Mouse (Mus musculus): ENCODE measurements at regions not wholly inside any gene's neighbourhood (a gene's known extent, or its start where the extent isn't known, plus 50 kb on each side); places are given as distances from the start of the nearest gene placed in this dataset.
"Not testable (repeated sequence)": the region's sequence is repeated elsewhere in the genome, so short reads cannot be mapped to it uniquely, and the experiment has no call there.

DNA sequence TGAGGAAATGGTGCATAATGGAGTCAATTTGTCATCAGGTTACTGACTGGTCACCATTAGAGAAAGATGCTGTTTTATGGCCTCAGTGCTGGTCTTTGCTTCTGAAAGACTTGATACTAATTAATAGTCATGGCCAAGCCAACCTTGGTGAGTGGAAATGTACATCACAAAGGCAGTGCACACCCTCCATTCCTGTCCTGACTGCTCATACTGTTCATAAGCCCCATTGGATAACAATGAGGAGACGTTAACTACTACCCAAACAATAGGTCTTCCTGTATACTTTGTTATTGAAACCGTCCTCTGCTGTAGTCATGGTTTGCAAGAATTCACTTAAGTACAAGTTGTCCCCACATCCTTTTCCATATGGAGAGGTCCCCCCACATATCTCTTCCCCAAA lies 605.8 kb upstream of the Slc35b3 start:
- ATAC-seq = no peak

DNA sequence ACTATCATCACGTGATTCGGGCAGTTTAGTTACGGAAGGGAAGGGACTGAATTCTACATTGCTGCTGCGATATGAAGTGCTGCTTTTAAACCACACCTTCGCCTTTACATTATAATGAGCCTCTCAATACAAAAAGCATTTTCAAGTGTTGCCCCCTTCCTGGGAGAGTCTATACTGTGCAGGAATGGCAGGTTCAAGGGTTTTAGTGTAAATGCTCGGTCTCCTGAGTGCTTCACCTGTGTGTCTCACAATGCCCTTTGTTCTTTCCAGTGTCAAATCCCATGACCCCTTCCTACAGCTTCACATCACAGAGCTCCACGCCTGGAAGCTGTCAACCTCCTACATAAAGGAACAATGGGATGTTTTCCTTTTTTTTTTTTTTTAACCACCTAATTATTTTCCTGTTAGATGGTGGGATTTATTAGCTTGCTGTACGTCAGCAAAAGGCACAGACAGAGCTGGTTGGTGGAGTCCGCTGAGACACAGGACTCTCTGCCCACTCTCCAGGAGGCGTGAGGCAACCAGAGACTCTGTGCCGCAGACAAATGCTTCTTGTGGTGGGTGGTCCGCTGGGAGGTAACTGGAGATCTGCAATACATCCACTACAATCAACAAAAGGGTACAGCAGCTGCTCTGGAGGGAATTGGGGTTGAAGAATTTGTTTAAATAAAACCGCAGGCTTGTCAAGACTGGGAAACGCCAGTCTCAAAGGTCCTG lies 577.2 kb upstream of the Slc35b3 start:
- ATAC-seq = no peak

DNA sequence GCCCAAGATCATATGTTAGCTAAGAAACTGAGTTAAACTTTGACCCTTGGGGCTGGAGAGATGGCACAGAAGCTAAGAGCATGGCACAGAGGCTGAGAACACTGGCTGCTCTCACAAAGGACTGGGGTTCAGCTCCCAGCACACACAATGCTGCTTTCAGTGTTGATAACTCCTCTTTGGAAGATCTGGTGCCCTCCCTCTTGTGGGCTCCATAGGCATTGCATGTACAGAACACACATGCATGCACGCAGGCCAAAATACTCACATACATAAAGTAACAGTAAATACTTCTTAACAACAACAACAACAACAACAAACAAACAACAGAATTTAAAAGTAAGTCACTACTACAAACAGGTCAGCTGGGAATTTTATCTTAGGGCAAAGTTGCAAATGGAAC lies 565.8 kb upstream of the Slc35b3 start:
- ATAC-seq = no peak

DNA sequence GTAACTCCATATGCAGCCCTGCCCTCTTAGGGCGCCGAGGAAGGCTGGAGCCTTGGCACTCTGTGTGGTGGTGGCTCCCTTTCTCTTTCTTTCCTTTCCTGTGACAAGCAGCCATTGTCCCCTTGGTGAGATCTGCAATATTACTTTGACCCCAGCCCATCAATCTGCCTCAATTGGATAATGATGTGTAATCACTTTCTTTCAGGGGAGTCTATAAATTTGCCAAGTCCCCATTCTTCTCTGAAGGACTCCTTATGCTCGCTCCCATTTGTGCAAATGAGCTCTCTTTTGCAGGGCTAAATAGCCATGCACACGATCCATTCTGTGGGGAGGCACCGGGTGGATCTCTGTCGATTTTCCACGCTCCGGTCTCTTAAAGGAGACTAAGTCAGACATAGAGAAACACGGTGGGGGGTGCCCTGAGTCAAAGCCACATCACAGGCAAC lies 563.2 kb upstream of the Slc35b3 start:
- no peak for ATAC-seq

DNA sequence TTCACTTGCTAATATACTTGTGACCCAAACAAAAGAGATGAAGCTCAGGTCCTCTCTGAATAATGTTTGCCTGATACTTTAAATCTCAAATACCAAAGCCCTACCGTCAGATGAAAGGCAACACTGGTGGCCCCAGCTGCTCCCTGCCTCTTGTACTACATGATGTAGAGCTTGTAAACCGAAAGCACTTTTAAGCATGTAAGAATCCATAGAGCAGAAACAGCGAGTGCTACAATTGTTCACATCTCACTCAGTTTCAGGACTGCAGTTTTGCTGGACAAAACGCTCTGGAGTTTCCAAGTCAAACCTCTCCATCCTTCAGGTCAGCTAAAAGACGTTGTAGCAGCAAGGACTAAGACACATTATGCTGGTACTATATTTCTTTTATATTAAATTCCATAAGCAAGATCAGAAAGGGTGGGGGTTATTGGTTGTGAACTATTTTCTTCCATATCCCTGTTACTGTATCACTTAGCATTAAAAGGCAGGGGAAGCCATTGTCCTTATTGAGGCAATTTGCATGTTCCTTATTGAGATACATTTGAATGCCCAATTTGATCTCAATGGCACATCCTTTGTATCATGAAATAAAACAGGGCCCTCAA lies 562.7 kb upstream of the Slc35b3 start:
- no peak for ATAC-seq

DNA sequence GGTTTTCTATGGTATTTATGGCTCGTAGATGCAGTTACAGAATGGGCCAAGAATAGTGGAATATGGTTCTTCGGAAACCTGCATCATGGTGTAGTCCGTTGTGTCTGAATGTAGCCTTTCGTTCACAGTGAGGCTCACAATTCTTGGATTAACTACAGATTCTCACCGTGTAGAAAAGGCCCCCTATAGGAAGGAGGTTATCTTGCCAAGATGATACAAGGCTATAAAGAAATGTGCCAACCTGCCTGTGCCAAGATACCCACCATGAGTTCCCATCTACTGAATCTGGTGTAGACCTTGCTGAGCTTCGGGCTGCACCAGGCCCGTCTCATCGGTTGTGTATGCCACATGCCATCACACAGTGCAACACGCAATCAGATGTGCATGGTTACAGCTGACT lies 560.2 kb upstream of the Slc35b3 start:
- ATAC-seq = no peak

DNA sequence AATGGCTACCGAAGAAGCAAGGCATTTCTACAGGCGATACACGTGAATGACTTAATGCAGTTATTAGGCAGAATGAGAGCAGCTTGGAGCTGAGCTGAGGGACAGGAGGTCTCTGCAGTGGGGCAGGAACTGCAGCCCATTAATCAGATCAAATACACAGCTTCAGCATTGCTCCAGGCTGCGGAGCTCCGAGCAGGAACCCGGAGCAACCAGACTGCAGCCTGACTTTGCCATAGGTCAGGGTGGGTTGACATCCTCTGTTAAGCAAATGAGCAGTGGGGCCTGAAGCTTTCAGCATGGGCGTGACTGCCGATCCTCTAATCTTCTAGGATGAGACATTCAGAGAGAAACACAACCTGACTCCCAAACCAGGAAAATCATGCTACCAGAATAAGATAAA lies 555.4 kb upstream of the Slc35b3 start:
- no peak for ATAC-seq

DNA sequence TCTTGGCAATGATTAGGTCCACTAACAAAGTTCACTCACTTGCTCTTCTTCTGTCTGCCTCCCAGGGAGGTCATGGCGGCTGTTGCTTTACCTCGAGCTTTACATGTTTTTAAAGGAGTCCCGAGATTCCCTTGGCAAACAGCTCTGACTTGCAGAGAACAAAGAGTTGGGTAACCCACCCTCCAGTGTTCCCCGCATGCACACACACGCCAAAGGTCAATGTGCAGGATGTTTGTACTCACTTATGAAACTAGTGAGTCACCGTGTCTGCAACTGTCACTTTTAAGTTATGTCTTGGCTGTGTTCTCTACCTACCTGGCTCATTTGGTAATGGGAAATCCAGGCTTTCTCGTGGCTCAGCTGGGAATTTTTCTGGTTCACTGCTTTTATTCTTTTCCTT lies 529.1 kb upstream of the Slc35b3 start:
- no peak for ATAC-seq

DNA sequence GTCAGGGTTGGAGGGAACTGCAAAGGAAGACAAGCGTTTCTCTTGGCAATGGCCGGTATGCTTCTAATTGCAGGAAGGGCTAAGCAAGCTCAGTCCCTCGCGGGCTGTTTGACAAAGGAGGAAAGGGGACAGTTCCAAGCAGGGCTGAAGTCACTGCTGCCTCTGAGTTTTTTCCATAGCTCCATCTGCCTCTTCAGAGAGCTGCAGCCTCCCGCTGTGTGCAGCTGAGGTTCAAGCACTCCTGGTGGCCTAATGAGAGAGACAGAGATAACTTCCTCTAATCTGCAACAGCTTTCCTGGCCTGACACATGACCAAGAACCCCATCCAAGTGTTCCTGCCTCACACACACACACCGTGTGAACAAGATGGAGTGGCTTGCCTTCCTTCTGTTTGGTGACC lies 511.9 kb upstream of the Slc35b3 start:
- no peak for ATAC-seq

DNA sequence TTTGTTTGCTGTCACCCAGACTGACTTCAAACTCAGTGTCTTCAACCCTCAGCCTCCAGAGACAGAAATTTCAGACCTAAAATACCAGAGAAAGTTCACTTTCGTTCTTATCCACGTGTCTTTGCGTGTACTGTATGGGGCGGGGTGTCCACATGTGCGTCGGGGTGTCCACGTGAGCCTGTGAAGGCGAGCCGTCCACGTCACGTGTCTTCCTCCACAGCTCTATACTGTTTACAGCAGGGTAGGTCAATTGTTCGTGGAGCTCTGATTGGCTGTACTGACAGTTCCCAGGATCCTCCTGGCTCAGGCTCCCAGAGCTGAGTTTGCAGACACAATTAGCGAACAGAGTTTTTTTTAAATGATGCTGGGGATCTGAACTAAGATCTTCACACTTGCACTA lies 481.1 kb upstream of the Slc35b3 start:
- no peak for ATAC-seq

DNA sequence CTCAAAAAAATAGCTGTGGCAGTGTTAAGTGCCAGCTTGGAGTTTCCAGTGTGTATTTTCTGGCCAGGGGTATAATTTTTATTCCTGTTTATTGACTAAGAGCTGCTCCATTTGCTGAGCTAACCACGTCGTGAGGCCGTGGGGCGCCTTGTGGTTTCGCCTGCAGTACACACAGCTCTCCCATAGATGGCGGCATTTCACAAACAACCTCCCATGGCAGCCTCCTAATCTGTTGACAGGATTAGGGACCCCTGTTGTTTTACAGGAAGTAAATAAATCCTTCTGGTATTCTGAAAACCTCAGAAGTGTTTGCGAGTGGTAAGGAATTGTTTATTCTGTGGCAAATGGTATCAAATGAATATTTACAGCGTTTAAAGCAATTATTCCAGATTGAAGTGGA lies 480.2 kb upstream of the Slc35b3 start:
- no peak for ATAC-seq

DNA sequence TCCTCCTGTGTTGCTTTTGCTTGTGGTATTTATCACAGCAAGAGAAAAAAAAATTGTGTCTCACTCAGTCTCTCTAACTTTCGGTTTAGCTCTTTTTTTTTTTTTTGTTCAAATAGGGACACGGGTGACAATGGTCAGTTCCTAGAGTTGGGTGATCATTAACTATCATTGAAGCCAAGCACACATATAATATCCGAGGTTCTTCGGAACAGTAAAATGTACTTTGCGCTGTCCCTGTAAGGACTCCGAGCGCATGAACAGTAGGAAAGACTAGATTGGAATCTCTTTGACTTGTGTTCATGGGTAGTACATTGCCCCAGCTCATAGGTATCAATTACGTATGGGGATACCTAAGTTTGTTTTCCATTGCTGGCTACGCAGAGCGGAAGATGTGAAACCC lies 479.7 kb upstream of the Slc35b3 start:
- ATAC-seq = no peak

DNA sequence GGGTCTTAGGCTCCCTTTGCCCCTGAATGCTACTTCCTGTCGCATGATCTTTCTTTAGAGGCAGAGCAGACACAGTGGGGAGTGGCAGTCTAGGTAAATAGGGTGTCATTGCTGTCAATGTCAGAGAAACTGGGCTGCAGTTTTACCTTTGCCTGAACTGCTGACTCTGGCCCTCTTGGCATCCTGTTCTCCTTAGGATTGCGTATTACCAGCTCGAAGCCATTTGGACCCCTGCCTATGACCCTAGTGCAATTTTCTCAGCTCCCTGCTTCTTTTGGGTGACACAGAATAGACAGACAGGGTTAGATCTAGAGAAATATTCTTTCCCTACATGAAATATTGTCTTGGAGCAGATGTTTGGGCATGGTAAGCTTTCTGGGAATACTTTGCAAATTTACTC lies 467.3 kb upstream of the Slc35b3 start:
- ATAC-seq = no peak

DNA sequence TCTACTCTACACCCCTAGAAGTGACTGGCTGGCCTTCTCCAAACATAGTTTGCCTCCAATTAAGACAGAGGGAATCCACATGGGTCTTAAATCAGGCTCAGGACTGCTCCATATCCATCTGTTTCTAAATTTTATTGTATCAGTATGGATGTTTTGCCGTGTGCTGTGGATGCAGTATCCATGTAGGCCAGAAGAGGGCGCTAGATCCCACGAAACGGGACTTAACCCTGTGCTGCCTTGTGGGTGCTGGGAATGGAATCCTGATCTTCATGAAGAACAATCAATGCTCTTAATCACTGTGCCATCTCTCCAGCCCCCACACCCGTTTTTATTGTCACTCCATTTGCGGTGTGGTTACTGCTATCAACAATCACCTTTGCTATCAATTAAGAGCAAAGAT lies 465.3 kb upstream of the Slc35b3 start:
- ATAC-seq = no peak

DNA sequence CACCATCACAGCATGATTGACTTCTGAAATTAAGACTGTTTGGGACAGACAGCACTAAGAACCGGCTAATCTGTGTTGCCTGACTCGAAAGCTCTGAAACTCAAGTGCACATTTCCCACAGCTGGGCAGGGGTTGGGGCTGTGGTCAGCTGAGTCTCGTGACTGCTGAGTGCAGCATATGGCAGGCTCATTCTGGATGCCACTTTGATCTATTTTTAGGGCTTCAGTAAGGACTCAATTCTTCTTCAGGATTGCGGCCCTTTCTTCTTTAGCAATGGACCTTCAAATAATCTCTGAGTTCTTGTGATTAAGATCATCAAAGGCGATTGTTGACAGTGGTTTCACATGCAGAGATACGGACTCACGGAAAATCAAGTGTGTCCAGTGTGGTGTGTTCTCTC lies 457.5 kb upstream of the Slc35b3 start:
- no peak for ATAC-seq

DNA sequence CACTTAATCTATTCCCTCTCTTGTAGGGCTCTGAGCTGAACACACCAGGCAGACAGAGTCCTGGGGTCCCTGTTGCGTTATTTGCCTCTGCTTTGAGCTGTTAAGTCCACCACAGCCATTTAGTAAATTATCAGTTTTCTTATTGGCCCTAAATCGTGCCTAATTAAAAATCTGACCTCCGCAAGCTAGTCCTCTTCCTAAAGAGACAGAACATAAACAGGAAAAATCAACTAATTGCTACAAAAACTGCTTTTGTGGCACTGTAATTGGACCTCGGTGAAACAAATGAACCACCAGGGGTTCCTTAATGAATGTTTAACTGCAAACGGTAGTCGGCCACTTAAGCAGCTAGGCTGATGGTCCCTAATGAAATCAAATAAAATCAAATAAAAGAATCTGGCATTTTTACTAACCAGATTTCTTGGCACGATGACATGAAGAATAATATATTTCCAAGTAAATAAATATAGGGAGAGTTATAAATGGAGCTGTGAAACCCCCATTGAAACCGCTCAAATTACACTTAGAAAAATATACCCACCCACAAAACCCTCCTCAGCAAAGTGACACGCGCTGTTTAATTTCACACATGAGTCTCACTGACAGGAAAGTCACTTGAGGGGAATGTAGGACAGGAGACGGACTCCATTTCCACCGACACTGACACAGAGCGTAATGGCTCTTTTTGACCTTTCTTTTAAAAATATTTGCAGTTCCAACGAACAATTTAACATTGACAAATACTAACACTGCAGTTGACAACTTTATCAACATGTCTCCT lies 451.0 kb upstream of the Slc35b3 start:
- no peak for ATAC-seq

DNA sequence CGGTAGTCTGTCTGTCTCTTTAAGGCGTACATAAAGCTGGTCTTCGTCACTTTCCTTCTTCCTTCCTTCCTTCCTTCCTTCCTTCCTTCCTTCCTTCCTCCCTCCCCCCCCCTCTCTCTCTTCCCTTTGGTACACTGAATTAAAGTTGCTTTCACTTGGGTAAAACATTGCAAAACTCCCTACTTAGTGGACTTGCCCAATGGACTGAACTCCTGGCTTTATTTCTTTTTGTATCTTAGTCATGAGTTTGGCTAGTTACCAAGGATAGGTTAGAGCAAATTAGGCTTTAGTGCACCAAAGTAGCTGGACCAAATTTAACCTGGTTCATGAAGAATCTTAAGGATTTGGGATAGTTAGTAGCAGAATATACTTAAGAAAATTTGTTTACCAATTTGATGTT lies 431.9 kb upstream of the Slc35b3 start:
- ATAC-seq = no peak

DNA sequence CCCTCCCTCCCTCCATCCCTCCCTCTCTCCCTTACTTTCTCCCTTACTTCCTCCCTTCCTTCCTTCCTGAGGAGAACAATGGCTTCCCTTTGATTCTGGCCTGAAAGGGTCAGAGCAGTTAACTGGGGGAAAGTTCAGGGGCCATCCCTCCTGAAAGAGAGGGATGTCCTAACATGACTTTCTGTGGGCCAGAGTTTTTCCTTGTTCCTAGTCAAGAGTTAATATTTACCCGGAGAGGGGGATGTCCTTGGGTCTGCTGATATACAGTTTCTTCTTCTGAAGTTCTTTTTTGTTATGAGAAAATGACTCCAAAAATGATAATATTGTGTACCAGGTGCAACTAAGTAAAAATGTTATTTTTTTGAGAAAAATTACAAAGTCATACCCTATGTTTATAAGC lies 431.5 kb upstream of the Slc35b3 start:
- ATAC-seq = not testable (repeated sequence)

DNA sequence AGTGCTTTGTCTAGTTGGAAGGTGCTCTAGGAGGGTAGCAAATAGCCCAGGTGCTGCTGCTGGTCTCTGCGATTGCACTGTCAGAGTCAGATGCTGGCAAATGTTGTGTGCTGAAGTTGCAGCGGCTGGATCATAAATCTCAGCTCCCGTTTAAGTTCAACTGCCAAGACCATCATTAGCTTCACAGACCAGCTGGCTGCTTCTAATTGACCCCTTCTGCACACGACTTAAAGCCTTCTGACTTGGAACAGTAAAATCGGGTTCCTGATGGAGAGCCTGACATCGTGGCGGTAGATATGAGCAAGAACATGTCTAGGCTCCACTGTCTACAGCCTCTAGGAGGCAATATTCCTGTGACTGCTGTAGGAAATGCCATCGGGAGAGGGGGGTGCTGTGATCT lies 416.0 kb upstream of the Slc35b3 start:
- ATAC-seq = no peak

DNA sequence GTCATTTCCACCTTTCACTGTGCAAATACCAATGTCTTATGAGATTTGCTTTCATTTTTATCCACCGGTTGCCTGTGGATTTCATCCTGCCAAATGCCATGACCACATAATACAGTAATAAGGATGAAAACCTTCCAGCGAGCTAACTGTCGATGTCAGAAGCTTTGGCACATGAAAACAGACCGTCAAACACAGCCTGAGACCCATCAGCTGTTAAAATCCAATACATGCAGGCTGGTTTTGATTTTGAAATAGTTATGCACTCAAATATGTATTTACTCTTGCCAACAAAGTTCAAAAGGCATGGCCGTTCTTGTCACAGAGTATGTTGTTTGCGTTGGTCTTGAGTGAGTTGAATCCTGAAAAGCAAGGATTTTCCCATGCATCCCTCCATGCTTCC lies 415.6 kb upstream of the Slc35b3 start:
- ATAC-seq = no peak

DNA sequence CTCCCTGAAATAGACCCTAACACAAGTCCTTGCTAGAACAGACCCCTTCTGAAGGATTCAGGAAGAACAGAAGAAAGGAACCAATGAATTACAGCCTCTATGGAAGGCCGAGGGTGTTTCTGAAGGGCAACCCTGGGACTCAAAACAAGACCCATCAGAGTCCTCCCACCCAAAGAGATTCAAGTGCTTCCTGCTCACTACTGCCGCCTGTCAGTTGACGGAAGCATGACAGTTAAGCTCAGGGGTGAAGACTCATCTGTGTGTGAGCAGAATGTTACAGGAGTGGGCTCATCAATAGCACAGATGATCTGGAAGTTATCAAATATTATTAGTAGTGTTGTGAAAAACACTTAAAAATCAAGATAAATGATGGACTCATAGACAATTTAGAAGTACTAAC lies 411.9 kb upstream of the Slc35b3 start:
- ATAC-seq = no peak

DNA sequence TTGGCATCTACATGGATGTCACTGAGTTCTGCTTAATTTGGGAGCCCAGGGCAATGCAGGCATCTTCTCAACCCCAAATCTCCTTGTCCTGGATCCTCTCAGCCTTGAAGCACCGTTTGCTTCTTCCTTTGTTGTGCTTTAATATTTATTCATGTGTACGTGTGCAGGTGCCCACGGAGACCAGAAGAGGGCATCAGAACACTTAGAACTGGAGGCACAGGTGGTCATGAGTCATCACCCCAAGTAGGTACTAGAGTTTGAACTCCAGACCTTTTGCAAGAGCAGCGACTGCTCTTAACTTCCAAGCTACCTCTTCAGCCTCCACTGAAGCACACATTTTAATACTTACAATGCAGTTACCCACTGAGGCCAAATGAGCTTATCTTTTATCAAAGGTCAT lies 403.0 kb upstream of the Slc35b3 start:
- ATAC-seq = no peak

DNA sequence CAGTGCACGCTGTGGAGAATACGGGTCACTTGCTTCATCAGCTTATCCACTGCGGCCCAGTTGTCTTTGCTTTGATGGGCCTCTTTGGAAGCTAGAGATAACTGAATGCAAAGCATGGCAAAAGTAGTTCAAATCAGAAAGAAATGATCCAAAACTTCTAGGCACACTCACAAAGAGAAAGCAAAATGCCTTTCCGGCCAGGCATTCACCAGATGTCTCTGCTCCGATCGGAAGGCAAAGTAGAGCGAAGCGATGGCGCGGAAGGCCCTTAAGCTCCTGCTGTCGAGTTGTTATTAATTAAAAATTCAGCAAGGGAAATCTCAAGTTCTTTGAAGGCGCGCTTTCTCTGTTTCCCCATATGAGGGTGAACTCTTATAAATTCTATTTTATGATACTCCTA lies 401.9 kb upstream of the Slc35b3 start:
- no peak for ATAC-seq

DNA sequence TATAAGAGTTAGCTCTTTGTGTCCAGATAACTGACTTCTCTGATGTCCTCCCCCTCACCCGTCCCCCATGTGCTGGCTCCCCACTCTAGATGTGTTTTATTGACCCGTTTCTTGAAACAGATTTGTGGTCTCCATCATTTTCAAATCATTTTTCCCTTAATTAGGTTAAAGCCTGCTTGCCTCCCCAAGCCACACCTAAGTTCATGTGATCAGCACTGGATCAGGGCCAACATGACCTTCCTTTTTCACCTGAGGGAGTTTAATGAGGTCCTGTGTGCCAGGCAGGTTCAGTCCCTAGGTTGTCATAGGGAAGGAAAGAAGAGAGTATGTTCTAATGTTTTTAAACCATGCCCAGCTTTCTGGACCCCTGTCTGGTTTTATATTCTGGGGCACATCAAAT lies 390.9 kb upstream of the Slc35b3 start:
- ATAC-seq = no peak
